Mouse (Mus musculus) forebrain, embryonic 13.5 days (tissue): ENCODE measurements around the gene Gpc6. TPM values are rescaled to one million over a fixed set of nuclear protein-coding genes. Genes with fewer than 3 reads are reported as not detected.

Experiments
- ATAC-seq: fragments of 200-750 bp; cut with Nextera tagmentation; 2 replicates; pipeline ENCODE4 v1.8.0; 2017
- H3K27ac ChIP-seq: fragments of 300-500 bp; sonication (generic); 2 replicates; pipeline ENCODE4 v1.5.1; 2015; ENCODE audit warnings: inconsistent platforms, mild to moderate bottlenecking, moderate library complexity
- H3K27me3 ChIP-seq: fragments of 300-500 bp; sonication (generic); 2 replicates; pipeline ENCODE4 v1.6.1; 2015; ENCODE audit warnings: mild to moderate bottlenecking, inconsistent platforms
- H3K36me3 ChIP-seq: fragments of 300-500 bp; sonication (generic); 2 replicates; pipeline ENCODE4 v1.6.1; 2015; ENCODE audit warnings: mild to moderate bottlenecking, inconsistent platforms; ENCODE audit not compliant: poor library complexity, severe bottlenecking
- H3K4me1 ChIP-seq: fragments of 300-500 bp; sonication (generic); 2 replicates; pipeline ENCODE4 v1.6.1; 2015; ENCODE audit warnings: inconsistent platforms
- H3K4me2 ChIP-seq: fragments of 300-500 bp; sonication (generic); 2 replicates; pipeline ENCODE4 v1.6.1; 2015; ENCODE audit warnings: inconsistent platforms, mild to moderate bottlenecking, moderate library complexity
- H3K4me3 ChIP-seq: fragments of 300-500 bp; sonication (generic); 2 replicates; pipeline ENCODE4 v1.5.1; 2015; ENCODE audit warnings: mild to moderate bottlenecking, inconsistent platforms
- H3K9ac ChIP-seq: fragments of 300-500 bp; sonication (generic); 2 replicates; pipeline ENCODE4 v1.6.1; 2015; ENCODE audit warnings: mild to moderate bottlenecking, inconsistent platforms
- H3K9me3 ChIP-seq: fragments of 300-500 bp; sonication (generic); replicated peaks from 2 replicates; pipeline ENCODE4 v1.6.1; 2016; ENCODE audit warnings: inconsistent platforms
- WGBS: fragments of 180-500 bp; shearing (Covaris S2); methylation state at CpG from one replicate; pipeline ENCODE4 v1.1.7; 2015; 5-methylcytosine and 5-hydroxymethylcytosine counted together
- polyA plus RNA-seq: library from polyadenylated mRNA; unstranded; fragments of >200 nt; fragmentation: Nextera tagmentation; extraction: Ambion mirVana; gene quantifications from 2 replicates; pipeline ENCODE4 v1.2.1, GENCODE M21; 2015

The Gpc6 gene
- polyA plus RNA-seq, 1 experiment from 2014 or later, result 20.0 TPM

- peak; percentile 60 for ATAC-seq
- Histone ChIP-seq H3K4me2 (no peak overlapping the region), H3K9ac (no peak overlapping the region), H3K9me3 (no peaks in the 10 kb centered on the region), H3K4me3 (no peak overlapping the region), H3K4me1 (peaks cover 8% of the 10 kb centered on the region), H3K27me3 (no peaks in the 10 kb centered on the region), H3K27ac (no peak overlapping the region), H3K36me3 (no peaks in the 10 kb centered on the region)
- WGBS, result 52% methylated on average over 6 of the region's 6 CpGs
Observed at GRCm38 (mm10) chr14:117961267-117961666, 1036.2 kb downstream of the Gpc6 start.

GRCm38 (mm10) chr14:117961844-117962243 is 1036.7 kb downstream of the Gpc6 start:
- Histone ChIP-seq H3K4me2 (no peak overlapping the region), H3K36me3 (no peaks in the 10 kb centered on the region), H3K27ac (no peak overlapping the region), H3K4me1 (peaks cover 8% of the 10 kb centered on the region), H3K27me3 (no peaks in the 10 kb centered on the region), H3K9me3 (no peaks in the 10 kb centered on the region), H3K4me3 (no peak overlapping the region), H3K9ac (no peak overlapping the region)
- no peak for ATAC-seq
- WGBS, result 92% methylated on average over 6 of the region's 6 CpGs

- no peaks in the 10 kb centered on the region for H3K36me3 ChIP-seq
- 57% methylated on average over 4 of the region's 4 CpGs for WGBS
- no peaks in the 10 kb centered on the region for H3K27me3 ChIP-seq
- ATAC-seq, result no peak
- H3K9me3 ChIP-seq, result no peaks in the 10 kb centered on the region
- H3K4me2 ChIP-seq, result no peak overlapping the region
- no peak overlapping the region for H3K9ac ChIP-seq
- H3K27ac ChIP-seq, result no peak overlapping the region
- H3K4me3 ChIP-seq, result no peak overlapping the region
- peaks cover 8% of the 10 kb centered on the region for H3K4me1 ChIP-seq
Observed at GRCm38 (mm10) chr14:117962453-117962852, 1037.3 kb downstream of the Gpc6 start.

- Histone ChIP-seq H3K27ac (no peak overlapping the region), H3K9ac (no peak overlapping the region), H3K27me3 (no peaks in the 10 kb centered on the region), H3K4me3 (no peak overlapping the region), H3K9me3 (no peaks in the 10 kb centered on the region), H3K4me1 (no peaks in the 10 kb centered on the region), H3K4me2 (no peak overlapping the region), H3K36me3 (0 out of 2 replicates have a peak, but pooled peaks cover 6% of the 10 kb centered on the region)
- 89% methylated on average over 5 of the region's 5 CpGs for WGBS
- no peak for ATAC-seq
Observed at GRCm38 (mm10) chr14:117972576-117972975, 1047.5 kb downstream of the Gpc6 start.

GRCm38 (mm10) chr14:117981532-117981931 is 1056.4 kb downstream of the Gpc6 start:
- Histone ChIP-seq H3K4me1 (no peaks in the 10 kb centered on the region), H3K4me3 (no peak overlapping the region), H3K9ac (no peak overlapping the region), H3K9me3 (0 out of 2 replicates have a peak, but pooled peaks cover 8% of the 10 kb centered on the region), H3K27ac (no peak overlapping the region), H3K36me3 (no peaks in the 10 kb centered on the region), H3K27me3 (no peaks in the 10 kb centered on the region), H3K4me2 (no peak overlapping the region)
- 93% methylated on average over 10 of the region's 10 CpGs for WGBS
- peak; percentile 90; the same call in 1 of the 2 replicates for ATAC-seq

GRCm38 (mm10) chr14:117988444-117988843 is 1063.3 kb downstream of the Gpc6 start:
- H3K9me3 ChIP-seq, result no peaks in the 10 kb centered on the region
- no peak overlapping the region for H3K27ac ChIP-seq
- no peak overlapping the region for H3K9ac ChIP-seq
- no peak overlapping the region for H3K4me3 ChIP-seq
- ATAC-seq, result no peak
- no peaks in the 10 kb centered on the region for H3K4me1 ChIP-seq
- 90% methylated on average over 10 of the region's 10 CpGs for WGBS
- H3K4me2 ChIP-seq, result no peak overlapping the region
- H3K36me3 ChIP-seq, result no peaks in the 10 kb centered on the region
- H3K27me3 ChIP-seq, result no peaks in the 10 kb centered on the region

GRCm38 (mm10) chr14:117990203-117990602 is 1065.1 kb downstream of the Gpc6 start:
- Histone ChIP-seq H3K36me3 (no peaks in the 10 kb centered on the region), H3K27me3 (no peaks in the 10 kb centered on the region), H3K4me2 (no peak overlapping the region), H3K27ac (no peak overlapping the region), H3K9ac (no peak overlapping the region), H3K4me3 (no peak overlapping the region), H3K4me1 (no peaks in the 10 kb centered on the region), H3K9me3 (no peaks in the 10 kb centered on the region)
- no peak for ATAC-seq
- WGBS, result 82% methylated on average over 8 of the region's 8 CpGs

GRCm38 (mm10) chr14:117992600-117993256 is 1067.6 kb downstream of the Gpc6 start:
- Histone ChIP-seq H3K9me3 (no peaks in the 10 kb centered on the region), H3K4me3 (no peak overlapping the region), H3K9ac (no peak overlapping the region), H3K27me3 (no peaks in the 10 kb centered on the region), H3K4me2 (no peak overlapping the region), H3K27ac (no peak overlapping the region), H3K36me3 (no peaks in the 10 kb centered on the region), H3K4me1 (no peaks in the 10 kb centered on the region)
- no peak for ATAC-seq
- 79% methylated on average over 8 of the region's 8 CpGs for WGBS

GRCm38 (mm10) chr14:117993845-117994244 is 1068.7 kb downstream of the Gpc6 start:
- no peak overlapping the region for H3K4me2 ChIP-seq
- no peak for ATAC-seq
- H3K9me3 ChIP-seq, result no peaks in the 10 kb centered on the region
- H3K27me3 ChIP-seq, result no peaks in the 10 kb centered on the region
- WGBS, result 90% methylated on average over 6 of the region's 6 CpGs
- H3K9ac ChIP-seq, result no peak overlapping the region
- no peak overlapping the region for H3K4me3 ChIP-seq
- H3K27ac ChIP-seq, result no peak overlapping the region
- no peaks in the 10 kb centered on the region for H3K4me1 ChIP-seq
- H3K36me3 ChIP-seq, result no peaks in the 10 kb centered on the region

- Histone ChIP-seq H3K4me3 (no peak overlapping the region), H3K4me1 (peaks cover 18% of the 10 kb centered on the region), H3K27ac (no peak overlapping the region), H3K9me3 (no peaks in the 10 kb centered on the region), H3K9ac (no peak overlapping the region), H3K27me3 (peaks cover 26% of the 10 kb centered on the region), H3K4me2 (no peak overlapping the region), H3K36me3 (no peaks in the 10 kb centered on the region)
- ATAC-seq, result no peak
- 89% methylated on average over 10 of the region's 10 CpGs for WGBS
Observed at GRCm38 (mm10) chr14:118004434-118004833, 1079.3 kb downstream of the Gpc6 start.

- H3K9me3 ChIP-seq, result no peaks in the 10 kb centered on the region
- H3K27ac ChIP-seq, result no peak overlapping the region
- H3K4me2 ChIP-seq, result no peak overlapping the region
- H3K27me3 ChIP-seq, result peaks cover 21% of the 10 kb centered on the region
- peak; percentile 52 for ATAC-seq
- H3K36me3 ChIP-seq, result no peaks in the 10 kb centered on the region
- H3K4me3 ChIP-seq, result no peak overlapping the region
- peaks cover 18% of the 10 kb centered on the region for H3K4me1 ChIP-seq
- WGBS, result 15% methylated on average over 5 of the region's 5 CpGs
- H3K9ac ChIP-seq, result no peak overlapping the region
Observed at GRCm38 (mm10) chr14:118005697-118006096, 1080.6 kb downstream of the Gpc6 start.

- 86% methylated on average over 9 of the region's 9 CpGs for WGBS
Observed at GRCm38 (mm10) chr14:118009541-118009940, 1084.4 kb downstream of the Gpc6 start.

GRCm38 (mm10) chr14:118013237-118013636 is 1088.1 kb downstream of the Gpc6 start:
- Histone ChIP-seq H3K9ac (no peak overlapping the region), H3K27me3 (no peaks in the 10 kb centered on the region), H3K9me3 (no peaks in the 10 kb centered on the region), H3K4me1 (no peaks in the 10 kb centered on the region), H3K4me2 (no peak overlapping the region), H3K27ac (no peak overlapping the region), H3K36me3 (no peaks in the 10 kb centered on the region), H3K4me3 (no peak overlapping the region)
- WGBS, result 56% methylated on average over 8 of the region's 8 CpGs
- no peak for ATAC-seq

More at GRCm38 (mm10) chr14:118009541-118009940, 1084.4 kb downstream of the Gpc6 start:
- H3K27me3 ChIP-seq, result peaks cover 5% of the 10 kb centered on the region; the same call in 1 of the 2 replicates
- no peak overlapping the region for H3K4me3 ChIP-seq
- H3K4me2 ChIP-seq, result no peak overlapping the region
- H3K27ac ChIP-seq, result no peak overlapping the region
- H3K9me3 ChIP-seq, result no peaks in the 10 kb centered on the region
- no peaks in the 10 kb centered on the region for H3K36me3 ChIP-seq
- ATAC-seq, result no peak
- H3K4me1 ChIP-seq, result no peaks in the 10 kb centered on the region
- no peak overlapping the region for H3K9ac ChIP-seq
